Mouse (Mus musculus): ENCODE measurements at regions not wholly inside any gene's neighbourhood (a gene's known extent, or its start where the extent isn't known, plus 50 kb on each side); places are given as distances from the start of the nearest gene placed in this dataset.

GRCm38 (mm10) chr19:14701116-14701515 lies 103.3 kb upstream of the Tle4 start:
- no peak for DNase-seq (ENCODE audit: extremely low spot score in 1 of 2, low spot score in 1 of 2)

GRCm38 (mm10) chr19:14695369-14695768 lies 97.5 kb upstream of the Tle4 start:
- no peak for DNase-seq (ENCODE audit: extremely low spot score in 1 of 2, low spot score in 1 of 2)

DNA sequence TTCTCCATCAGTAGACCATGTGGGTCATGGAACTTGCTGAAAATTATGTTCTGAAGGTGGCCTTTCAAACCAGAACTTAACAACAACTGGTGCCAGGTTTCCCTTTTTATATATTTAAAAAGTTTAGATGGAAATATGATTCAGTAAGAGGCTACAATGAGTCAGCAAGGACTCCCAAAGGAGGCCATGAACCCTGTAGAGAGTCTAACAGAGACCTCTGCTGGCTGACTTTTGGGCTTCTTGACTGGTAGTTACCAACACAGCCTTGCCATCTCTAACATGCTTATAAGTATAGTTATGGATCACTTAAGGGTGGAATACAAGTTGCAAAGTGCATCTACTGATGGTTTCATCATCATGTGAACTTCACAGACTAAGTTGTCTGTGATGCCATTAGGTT lies 94.3 kb upstream of the Tle4 start:
- no peak for DNase-seq (ENCODE audit: extremely low spot score in 1 of 2, low spot score in 1 of 2)

- no peak for DNase-seq (ENCODE audit: extremely low spot score in 1 of 2, low spot score in 1 of 2)
Measured at GRCm38 (mm10) chr19:14685628-14686027, 87.8 kb upstream of the Tle4 start.

DNA sequence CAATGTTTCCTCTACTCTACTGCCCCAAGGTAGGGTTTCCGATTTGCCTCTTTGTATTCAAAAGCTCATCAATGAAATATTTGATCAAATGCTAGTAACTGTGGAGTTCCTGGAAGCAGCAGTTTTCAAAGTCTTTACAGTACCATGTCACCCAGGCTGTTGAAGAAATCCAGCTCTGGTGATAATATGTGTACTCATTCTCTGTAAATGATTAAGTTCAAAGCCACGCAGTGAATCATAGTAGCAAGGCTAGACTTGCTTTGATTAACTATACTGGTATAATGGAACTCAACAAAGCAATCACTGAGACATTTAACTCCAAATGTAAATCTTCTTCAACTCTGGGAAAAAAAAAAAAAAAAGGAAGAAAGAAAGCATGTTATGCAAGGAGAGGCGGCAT lies 86.8 kb upstream of the Tle4 start:
- no peak for DNase-seq (ENCODE audit: extremely low spot score in 1 of 2, low spot score in 1 of 2)

DNA sequence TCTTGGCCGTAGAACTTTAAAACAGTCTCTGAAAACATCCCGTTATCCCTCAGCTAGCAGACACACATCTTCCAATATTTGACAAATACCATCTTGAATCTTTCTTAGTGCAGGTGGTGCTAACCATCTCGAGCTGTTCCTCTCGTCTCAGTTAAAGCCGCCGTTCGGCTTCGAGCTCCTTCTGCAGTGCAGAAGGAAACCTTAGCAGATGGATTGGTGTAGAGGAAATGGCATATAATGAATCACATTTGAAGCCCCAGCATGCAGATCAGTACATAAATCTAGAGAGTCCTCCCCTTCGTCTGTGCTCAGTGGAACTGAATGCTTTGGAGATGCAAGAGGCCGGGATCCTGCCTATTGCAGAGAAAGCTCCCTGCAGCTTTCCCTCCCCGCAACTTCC lies 83.5 kb upstream of the Tle4 start:
- peak in 1 of 2 experiments; percentile 10 for DNase-seq (ENCODE audit: extremely low spot score in 1 of 2, low spot score in 1 of 2)

DNA sequence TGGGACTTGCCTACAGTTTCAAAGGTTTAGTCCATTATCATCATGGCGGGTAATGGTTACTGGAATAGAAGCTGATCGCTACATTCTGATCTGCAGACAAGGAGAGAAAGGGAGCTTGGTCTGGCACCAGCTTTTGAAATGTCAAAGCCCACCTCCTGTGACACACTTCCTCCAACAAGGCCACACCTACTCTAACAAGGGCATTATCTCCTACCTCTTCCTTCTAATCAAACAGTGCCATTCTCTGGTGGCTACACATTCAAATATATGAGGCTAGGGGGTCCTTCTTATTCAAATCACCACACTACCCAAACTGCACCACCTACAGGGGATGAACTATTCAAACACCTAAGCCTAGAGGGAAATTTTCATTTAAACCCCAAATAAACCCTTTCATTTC lies 81.9 kb upstream of the Tle4 start:
- no peak for DNase-seq (ENCODE audit: extremely low spot score in 1 of 2, low spot score in 1 of 2)

- no peak for DNase-seq (ENCODE audit: extremely low spot score in 1 of 2, low spot score in 1 of 2)
Measured at GRCm38 (mm10) chr19:14678584-14678983, 80.7 kb upstream of the Tle4 start.

DNA sequence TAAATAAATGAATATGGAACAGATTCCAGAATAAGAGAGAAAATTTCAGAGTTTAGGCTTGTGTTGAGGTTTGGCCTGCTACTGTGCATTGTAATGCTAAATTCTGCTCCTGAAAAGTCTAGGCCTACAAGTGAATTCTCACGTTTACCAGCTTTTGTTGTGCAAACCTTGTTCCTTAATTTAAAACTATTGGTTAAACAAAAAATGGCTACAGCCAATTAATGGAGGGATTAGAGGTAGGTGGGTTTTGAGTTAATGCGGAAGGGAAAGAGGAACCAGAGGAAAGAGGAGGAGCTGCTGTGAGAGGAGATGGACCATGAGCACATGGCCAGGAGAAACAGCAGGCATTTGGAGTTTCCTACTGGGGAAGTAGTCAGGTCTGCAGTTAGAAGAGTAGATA lies 79.1 kb upstream of the Tle4 start:
- DNase-seq (ENCODE audit: extremely low spot score in 1 of 2, low spot score in 1 of 2), result no peak

DNA sequence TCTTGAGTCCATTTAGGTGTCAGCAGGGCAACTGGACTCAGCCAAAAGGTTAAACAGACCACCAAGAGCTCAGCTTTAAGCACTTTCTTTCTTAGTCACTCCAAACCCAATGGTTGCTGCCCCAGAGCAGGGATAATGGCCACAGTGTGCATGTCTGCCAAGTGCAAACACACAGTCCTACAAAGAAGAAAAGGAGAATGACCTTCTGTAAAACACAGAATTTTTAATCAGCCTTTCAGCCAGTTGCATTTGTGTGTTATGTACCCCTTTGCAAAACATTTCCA lies 72.9 kb upstream of the Tle4 start:
- peak; percentile 14 to 17 for DNase-seq (ENCODE audit: extremely low spot score in 1 of 2, low spot score in 1 of 2)

DNA sequence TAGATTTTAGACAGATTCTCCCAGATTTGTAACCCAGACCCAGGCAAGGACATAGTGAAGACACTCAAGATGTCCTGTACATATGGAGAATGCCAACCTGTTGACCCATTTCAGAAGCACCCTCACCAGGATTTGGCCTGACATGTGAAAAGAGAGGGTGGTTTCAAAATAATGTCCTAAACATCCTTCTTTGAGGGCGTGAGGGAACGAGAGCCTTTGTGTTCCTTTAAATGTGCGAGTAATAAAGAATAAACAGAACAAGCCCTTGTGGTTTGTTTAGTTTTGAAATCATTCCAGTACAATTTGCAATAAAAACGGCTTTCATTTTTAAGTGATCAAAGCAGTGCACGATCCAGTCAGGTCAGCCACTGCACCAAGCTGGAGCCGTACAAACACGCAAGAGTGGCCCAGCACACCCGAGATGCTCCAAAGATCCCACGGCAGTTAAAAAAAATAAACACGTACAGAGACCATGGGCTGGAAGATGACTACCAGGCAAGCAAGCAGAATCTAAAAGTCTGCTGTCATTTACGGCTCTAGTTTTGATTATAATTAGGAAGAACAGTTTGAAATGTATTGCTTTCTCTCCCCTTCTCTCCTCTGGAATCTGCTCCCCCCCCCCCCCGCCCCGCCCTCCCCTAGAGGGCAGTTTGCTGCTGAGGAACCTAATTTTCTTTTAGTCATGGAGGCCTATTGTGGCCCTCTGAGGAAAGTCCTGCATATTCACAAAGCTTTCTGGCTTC lies 72.4 kb upstream of the Tle4 start:
- DNase-seq (ENCODE audit: extremely low spot score in 1 of 2, low spot score in 1 of 2), result no peak

- DNase-seq (ENCODE audit: extremely low spot score in 1 of 2, low spot score in 1 of 2), result no peak
Measured at GRCm38 (mm10) chr19:14668512-14669181, 70.8 kb upstream of the Tle4 start.

DNA sequence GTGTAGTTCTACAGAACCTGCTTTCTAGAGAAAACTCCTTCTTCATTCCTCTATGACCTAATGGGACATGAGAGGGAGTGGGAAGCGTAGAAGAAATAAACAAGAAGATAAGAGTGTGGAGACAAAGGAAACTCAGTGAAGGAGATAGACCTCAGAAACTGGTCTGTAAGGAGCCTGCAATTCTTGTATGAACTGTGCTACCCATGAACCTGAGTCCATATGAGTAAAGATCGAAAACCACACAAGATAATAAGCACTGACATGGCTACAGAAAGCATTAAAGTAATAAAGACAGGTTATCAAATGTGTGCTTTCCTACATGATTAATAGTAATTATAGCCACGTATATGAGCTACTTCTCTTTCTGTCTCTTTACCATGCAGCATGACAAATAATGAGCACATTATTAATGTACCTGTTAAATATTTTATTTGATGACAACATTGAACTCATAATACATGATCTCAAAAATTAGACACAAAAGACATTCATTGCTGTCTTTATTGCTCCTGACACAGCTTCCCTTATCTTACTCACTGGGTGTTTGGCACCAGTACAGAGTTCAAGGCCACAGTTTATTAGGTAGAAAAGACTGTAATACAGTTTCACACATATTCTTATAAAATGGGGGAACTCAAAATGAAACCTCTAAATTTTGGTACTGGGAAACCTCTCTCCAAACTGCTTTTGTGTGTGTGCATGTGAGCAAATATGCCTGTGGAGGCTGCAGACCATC lies 67.0 kb upstream of the Tle4 start:
- DNase-seq (ENCODE audit: extremely low spot score in 1 of 2, low spot score in 1 of 2), result no peak

DNA sequence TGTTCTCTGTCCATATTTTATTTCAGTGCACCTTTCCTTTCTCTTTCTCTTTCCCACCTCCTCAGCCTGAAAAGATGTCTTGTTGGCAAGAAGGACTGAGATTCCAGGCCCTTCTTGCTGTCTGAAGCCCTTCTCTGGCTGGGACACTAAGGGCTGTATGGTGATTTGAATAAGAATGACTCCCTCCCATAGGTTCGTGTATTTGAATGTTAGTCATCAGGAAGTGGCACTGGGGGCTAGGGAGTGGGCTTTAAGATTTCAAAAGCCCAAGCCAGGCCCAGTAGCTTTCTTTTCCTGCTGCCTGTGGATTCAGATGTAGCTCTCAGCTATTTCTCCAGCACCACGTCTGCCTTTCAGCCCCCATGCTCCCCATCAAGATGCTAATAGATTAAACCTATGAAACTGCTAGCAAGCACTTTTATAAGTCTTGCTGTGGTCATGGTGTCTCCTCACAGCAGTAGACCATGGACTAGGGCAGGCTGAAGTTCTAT lies 66.3 kb upstream of the Tle4 start:
- DNase-seq (ENCODE audit: extremely low spot score in 1 of 2, low spot score in 1 of 2), result no peak

GRCm38 (mm10) chr19:14663350-14663749 lies 65.5 kb upstream of the Tle4 start:
- no peak for DNase-seq (ENCODE audit: extremely low spot score in 1 of 2, low spot score in 1 of 2)

DNA sequence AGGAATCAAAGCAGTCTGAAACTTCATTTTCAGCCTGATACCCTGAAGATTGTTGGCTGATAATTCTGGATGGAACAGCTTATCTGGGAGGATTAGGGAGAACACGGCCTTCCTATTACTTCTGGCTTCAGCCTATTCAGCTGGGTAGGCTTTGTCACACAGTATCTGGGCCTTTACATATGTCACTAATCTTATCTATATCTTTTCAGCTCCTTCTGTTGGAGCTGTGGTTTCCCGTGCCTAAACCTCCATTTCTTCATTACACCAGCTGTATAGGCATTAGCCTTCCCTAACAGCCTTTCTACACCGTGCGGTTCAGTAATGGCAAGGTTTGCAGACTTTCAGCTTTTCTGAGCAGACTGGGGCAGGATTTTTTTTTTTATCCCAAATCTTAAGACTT lies 61.9 kb upstream of the Tle4 start:
- no peak for DNase-seq (ENCODE audit: extremely low spot score in 1 of 2, low spot score in 1 of 2)

DNA sequence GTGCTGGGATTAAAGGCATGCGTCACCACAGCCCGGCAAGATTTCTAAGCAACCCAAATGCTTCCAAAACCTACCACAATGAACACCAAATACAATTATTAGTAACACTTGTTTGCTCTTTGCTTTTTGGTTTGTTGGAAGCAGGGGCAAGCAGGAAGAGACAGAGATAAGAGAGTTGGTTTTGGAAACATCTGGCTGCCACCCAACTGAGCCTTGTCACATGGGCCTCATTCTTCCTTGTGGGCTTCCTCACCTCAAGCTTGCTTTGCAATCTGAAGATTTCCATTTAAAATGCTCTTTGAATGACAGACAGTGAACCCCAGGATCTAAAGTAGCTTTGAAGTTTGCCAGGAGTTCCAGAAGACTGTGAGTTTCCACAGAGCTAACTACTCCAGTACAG lies 60.6 kb upstream of the Tle4 start:
- no peak for DNase-seq (ENCODE audit: extremely low spot score in 1 of 2, low spot score in 1 of 2)

GRCm38 (mm10) chr19:14656022-14656388 lies 58.2 kb upstream of the Tle4 start:
- no peak for DNase-seq (ENCODE audit: extremely low spot score in 1 of 2, low spot score in 1 of 2)

GRCm38 (mm10) chr19:14655302-14656021 lies 57.6 kb upstream of the Tle4 start:
- no peak for DNase-seq (ENCODE audit: extremely low spot score in 1 of 2, low spot score in 1 of 2)

All from frontal cortex, adult 2 months (tissue).